Mouse (Mus musculus): ENCODE data around the gene Dcaf11.

Dcaf11 gene

GRCm38 (mm10) chr14:55617822-55618221 is 58.0 kb downstream of the Dcaf11 start, which contains the start of gene Rec8:
Gene Rec8 (plus strand): TSS chr14:55618037.
- DNase-seq (ENCODE audit: low spot score): no peak

- no peak for DNase-seq (ENCODE audit: low spot score)
Observed at GRCm38 (mm10) chr14:55618486-55619195, 58.8 kb downstream of the Dcaf11 start.

All from urinary bladder, postnatal 25 days (tissue).